24 mouse cellular contexts compared by ENCODE assay signal in genomic region chr6:28919346-28919745, GRCm38 (mm10).
A peak's percentile ranks its signal among the peaks of the same experiment; 100 is the strongest.
DNase-seq lines count a peak whose midpoint lies in the region; ATAC-seq and TF ChIP-seq lines count a peak whose summit lies in the region.
"Had no signal": no experiment of that assay in that cellular context is flagged by ENCODE, and none has a peak within 500 bp of the region (broad histone marks: within the 10 kb centered on the region; RNA-seq: fewer than 3 reads in every experiment).

No protein-coding gene starts in this region.

- no peaks in the 10 kb centered on the region for H3K27me3 ChIP-seq in midbrain, embryonic 10.5 days (ENCODE audit: low read depth, poor library complexity, severe bottlenecking)
- H3K27me3 ChIP-seq in midbrain, embryonic 13.5 days = no peaks in the 10 kb centered on the region
- H3K27me3 ChIP-seq in heart, adult 2 months (ENCODE audit: control insufficient read depth, insufficient read depth, low read length) = no peaks in the 10 kb centered on the region
- H3K27me3 ChIP-seq: embryonic facial prominence, embryonic 13.5 days; forebrain, embryonic 12.5 days; forebrain, embryonic 15.5 days; hindbrain, embryonic 15.5 days; intestine, embryonic 15.5 days had no signal

- no peak for TF ChIP-seq EP300 in heart, adult 2 months (IDR thresholded peaks at IDR 0.05; ENCODE audit: insufficient read depth, low read depth, low read length)

- H3K79me2 ChIP-seq in heart, adult 2 months (replicated peaks; ENCODE audit: control insufficient read depth, insufficient read depth, low read length) = no peaks in the 10 kb centered on the region

- no peak for ATAC-seq in midbrain, embryonic 13.5 days
- ATAC-seq: activated CD4-positive, CD25-positive, alpha-beta regulatory T cell, adult 4 months; CD4-positive, CD25-positive, alpha-beta regulatory T cell, adult 4 months; forebrain, embryonic 15.5 days; intestine, embryonic 15.5 days had no signal

- peaks cover 17% of the 10 kb centered on the region for H3K4me1 ChIP-seq in midbrain, embryonic 10.5 days
- H3K4me1 ChIP-seq in midbrain, embryonic 13.5 days (replicated peaks) = peaks cover 7% of the 10 kb centered on the region; the same call in 1 of the 2 replicates
- peaks cover 6% of the 10 kb centered on the region for H3K4me1 ChIP-seq in brown adipose tissue, adult 24 weeks (ENCODE audit: control insufficient read depth, insufficient read depth, insufficient read length, low read length)
- H3K4me1 ChIP-seq in heart, adult 2 months (ENCODE audit: control insufficient read depth, insufficient read depth, low read length) = no peaks in the 10 kb centered on the region
- H3K4me1 ChIP-seq: forebrain, embryonic 15.5 days; hindbrain, embryonic 15.5 days; intestine, embryonic 15.5 days had no signal

- WGBS in midbrain, embryonic 10.5 days = 81% methylated on average over 6 of the region's 6 CpGs
- 63% methylated on average over 6 of the region's 6 CpGs for WGBS in midbrain, embryonic 13.5 days
- WGBS in heart, adult 2 months = 64% methylated on average over 6 of the region's 6 CpGs

- no peaks in the 10 kb centered on the region for H3K36me3 ChIP-seq in midbrain, embryonic 10.5 days
- H3K36me3 ChIP-seq in midbrain, embryonic 13.5 days = no peaks in the 10 kb centered on the region
- H3K36me3 ChIP-seq in heart, adult 2 months (ENCODE audit: control insufficient read depth, insufficient read depth, low read length) = no peaks in the 10 kb centered on the region
- H3K36me3 ChIP-seq: embryonic facial prominence, embryonic 10.5 days; embryonic facial prominence, embryonic 13.5 days; forebrain, embryonic 12.5 days; forebrain, embryonic 15.5 days; hindbrain, embryonic 15.5 days; intestine, embryonic 15.5 days had no signal

- H3K4me2 ChIP-seq in midbrain, embryonic 13.5 days (replicated peaks) = no peak overlapping the region
- H3K4me2 ChIP-seq: embryonic facial prominence, embryonic 13.5 days; forebrain, embryonic 12.5 days; forebrain, embryonic 15.5 days; heart, embryonic 11.5 days; hindbrain, embryonic 15.5 days; intestine, embryonic 15.5 days had no signal

- no peak for TF ChIP-seq POLR2A in heart, adult 2 months (IDR thresholded peaks at IDR 0.05; ENCODE audit: insufficient read depth, low read depth, low read length)

- H3K9ac ChIP-seq in midbrain, embryonic 13.5 days (replicated peaks) = no peak overlapping the region
- H3K9ac ChIP-seq in heart, adult 2 months (ENCODE audit: low read depth, low read length) = no peak overlapping the region
- H3K9ac ChIP-seq: embryonic facial prominence, embryonic 13.5 days; forebrain, embryonic 12.5 days; forebrain, embryonic 15.5 days; hindbrain, embryonic 15.5 days; intestine, embryonic 15.5 days had no signal

- H3K27ac ChIP-seq in midbrain, embryonic 10.5 days (replicated peaks) = 0 out of 2 replicates have a peak overlapping the region, but pooled peaks have one; percentile 18
- no peak overlapping the region for H3K27ac ChIP-seq in midbrain, embryonic 13.5 days
- H3K27ac ChIP-seq in brown adipose tissue, adult 24 weeks (replicated peaks; ENCODE audit: low read depth, low read length) = 0 out of 2 replicates have a peak overlapping the region, but pooled peaks have one; percentile 4
- H3K27ac ChIP-seq in heart, adult 2 months = no peak overlapping the region
- H3K27ac ChIP-seq: embryonic facial prominence, embryonic 10.5 days; embryonic facial prominence, embryonic 13.5 days; forebrain, embryonic 12.5 days; forebrain, embryonic 15.5 days; hindbrain, embryonic 15.5 days; intestine, embryonic 15.5 days had no signal

- intact Hi-C loops in heart, adult 2 months (cut with DNase I) = no loop called here

- no peak overlapping the region for H3K4me3 ChIP-seq in midbrain, embryonic 10.5 days
- no peak overlapping the region for H3K4me3 ChIP-seq in midbrain, embryonic 13.5 days (replicated peaks)
- H3K4me3 ChIP-seq in brown adipose tissue, adult 24 weeks (ENCODE audit: insufficient read depth, low read depth, low read length) = no peak overlapping the region
- H3K4me3 ChIP-seq in heart, adult 2 months = no peak overlapping the region
- H3K4me3 ChIP-seq: embryonic facial prominence, embryonic 10.5 days; embryonic facial prominence, embryonic 13.5 days; erythroblast, embryonic 14.5 days; forebrain, embryonic 12.5 days; forebrain, embryonic 15.5 days; hindbrain, embryonic 15.5 days; intestine, embryonic 15.5 days had no signal

- no peak for TF ChIP-seq CTCF in heart, adult 2 months (IDR thresholded peaks at IDR 0.05)

- H3K9me3 ChIP-seq in midbrain, embryonic 10.5 days (replicated peaks) = no peaks in the 10 kb centered on the region; the same call in 1 of the 2 replicates
- H3K9me3 ChIP-seq in midbrain, embryonic 13.5 days = peaks cover 5% of the 10 kb centered on the region; the same call in 1 of the 2 replicates
- H3K9me3 ChIP-seq: embryonic facial prominence, embryonic 13.5 days; forebrain, embryonic 12.5 days; forebrain, embryonic 15.5 days; hindbrain, embryonic 15.5 days; intestine, embryonic 15.5 days had no signal

- DNase-seq in midbrain, embryonic 10.5 days (ENCODE audit: low spot score) = no peak
- DNase-seq in testis, postnatal 10 days (ENCODE audit: low spot score) = peak; percentile 35
- no peak for DNase-seq in testis, postnatal 14 days (ENCODE audit: low spot score)
- DNase-seq in heart, adult 2 months = no peak
- DNase-seq: adrenal gland, postnatal 10 days; cerebellum, adult 11-12 months; cerebellum, adult 8-10 months; cerebellum, postnatal 10 days; cerebellum, postnatal 36 days; embryo, embryonic 11 days; gastrocnemius, postnatal 10 days; gastrocnemius, postnatal 36 days had no signal

Comparison
In these comparisons a context has a peak if more than half of its experiments do, and no peak if none do; other contexts are left out.
1. H3K27ac ChIP-seq: peak in midbrain, embryonic 10.5 days (single experiment) and brown adipose tissue, adult 24 weeks (single experiment); none in midbrain, embryonic 13.5 days (single experiment) and heart, adult 2 months (single experiment).